Mouse (Mus musculus) bone marrow macrophage, adult 2 months (primary cell): ENCODE results near the gene Dpm2.

Experiments used
- CTCF ChIP-seq: IDR thresholded peaks from 2 replicates; pipeline ENCODE4 v1.5.1; 2012; ENCODE audit warnings: low read depth, mild to moderate bottlenecking, low read length, moderate library complexity
- POLR2A ChIP-seq: IDR thresholded peaks from 2 replicates; pipeline ENCODE4 v1.6.1; 2012; ENCODE audit warnings: mild to moderate bottlenecking, low read depth, low read length, borderline replicate concordance

DNA sequence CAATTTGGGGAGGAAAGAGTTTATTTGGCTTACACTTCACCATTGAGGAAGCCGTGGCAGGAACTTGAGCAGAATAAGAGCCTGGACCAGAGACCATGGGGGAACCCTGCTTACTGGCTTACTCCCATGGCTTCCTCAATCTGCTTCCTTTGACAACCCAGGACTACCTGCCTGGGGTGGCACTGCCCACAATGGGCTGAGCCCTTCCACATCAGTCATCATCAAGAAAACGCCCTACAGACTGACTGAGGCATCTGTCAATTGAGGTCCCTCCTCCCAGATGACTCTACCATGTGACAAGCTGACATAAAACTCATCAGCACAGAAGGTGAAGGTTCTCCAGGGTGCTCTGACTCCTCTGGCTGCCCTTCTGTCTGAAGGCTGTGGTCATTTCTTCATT, 40.2 kb upstream of the Dpm2 start:
- TF ChIP-seq CTCF (no peak), POLR2A (no peak)
